Mouse (Mus musculus) forebrain, embryonic 13.5 days (tissue): Measurements from ENCODE around the gene Olfr1106. TPM values are rescaled to one million over a fixed set of nuclear protein-coding genes. Genes with fewer than 3 reads are reported as not detected.

Experiments used
- ATAC-seq: fragments of 200-750 bp; cut with Nextera tagmentation; 2 replicates; pipeline ENCODE4 v1.8.0; 2017
- H3K27ac ChIP-seq: fragments of 300-500 bp; sonication (generic); 2 replicates; pipeline ENCODE4 v1.5.1; 2015; ENCODE audit warnings: inconsistent platforms, mild to moderate bottlenecking, moderate library complexity
- H3K27me3 ChIP-seq: fragments of 300-500 bp; sonication (generic); 2 replicates; pipeline ENCODE4 v1.6.1; 2015; ENCODE audit warnings: mild to moderate bottlenecking, inconsistent platforms
- H3K36me3 ChIP-seq: fragments of 300-500 bp; sonication (generic); 2 replicates; pipeline ENCODE4 v1.6.1; 2015; ENCODE audit warnings: mild to moderate bottlenecking, inconsistent platforms; ENCODE audit not compliant: poor library complexity, severe bottlenecking
- H3K4me1 ChIP-seq: fragments of 300-500 bp; sonication (generic); 2 replicates; pipeline ENCODE4 v1.6.1; 2015; ENCODE audit warnings: inconsistent platforms
- H3K4me2 ChIP-seq: fragments of 300-500 bp; sonication (generic); 2 replicates; pipeline ENCODE4 v1.6.1; 2015; ENCODE audit warnings: inconsistent platforms, mild to moderate bottlenecking, moderate library complexity
- H3K4me3 ChIP-seq: fragments of 300-500 bp; sonication (generic); 2 replicates; pipeline ENCODE4 v1.5.1; 2015; ENCODE audit warnings: mild to moderate bottlenecking, inconsistent platforms
- H3K9ac ChIP-seq: fragments of 300-500 bp; sonication (generic); 2 replicates; pipeline ENCODE4 v1.6.1; 2015; ENCODE audit warnings: mild to moderate bottlenecking, inconsistent platforms
- H3K9me3 ChIP-seq: fragments of 300-500 bp; sonication (generic); replicated peaks from 2 replicates; pipeline ENCODE4 v1.6.1; 2016; ENCODE audit warnings: inconsistent platforms
- WGBS: fragments of 180-500 bp; shearing (Covaris S2); methylation state at CpG from one replicate; pipeline ENCODE4 v1.1.7; 2015; 5-methylcytosine and 5-hydroxymethylcytosine counted together
- polyA plus RNA-seq: library from polyadenylated mRNA; unstranded; fragments of >200 nt; fragmentation: Nextera tagmentation; extraction: Ambion mirVana; gene quantifications from 2 replicates; pipeline ENCODE4 v1.2.1, GENCODE M21; 2015

Olfr1106 gene
- not detected in 2 replicates for polyA plus RNA-seq

DNA sequence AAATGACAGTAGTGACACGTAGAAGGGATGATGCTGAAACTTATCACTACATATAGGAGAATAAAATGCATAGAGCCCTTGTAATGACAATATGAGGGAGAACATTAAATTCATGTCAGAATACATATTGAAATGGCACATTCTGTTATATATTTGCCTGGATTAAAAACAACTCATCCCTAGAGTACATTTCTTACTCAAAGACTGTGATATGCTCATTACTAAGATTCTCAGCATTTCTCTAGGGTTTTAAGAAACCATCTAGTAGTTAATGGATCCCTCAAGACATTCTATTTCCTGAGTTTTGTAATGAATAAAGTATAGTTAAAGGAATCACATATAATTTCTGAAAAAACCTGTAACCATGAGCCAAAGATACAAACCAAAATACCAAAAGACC lies at the start of gene Olfr1106:
Gene Olfr1106, minus strand, starts transcription at position 101 of the 400 bp plus-strand sequence.
- Histone ChIP-seq H3K27ac (no peak within 1 kb of the TSS), H3K36me3 (no peaks in the 10 kb centered on the region), H3K9ac (no peak within 1 kb of the TSS), H3K4me2 (no peak within 1 kb of the TSS), H3K27me3 (no peaks in the 10 kb centered on the region), H3K4me1 (no peaks in the 10 kb centered on the region), H3K4me3 (no peak within 1 kb of the TSS), H3K9me3 (no peaks in the 10 kb centered on the region)
- ATAC-seq, result no peak
- WGBS, result 76% methylated on average over 1 of the region's 1 CpGs

DNA sequence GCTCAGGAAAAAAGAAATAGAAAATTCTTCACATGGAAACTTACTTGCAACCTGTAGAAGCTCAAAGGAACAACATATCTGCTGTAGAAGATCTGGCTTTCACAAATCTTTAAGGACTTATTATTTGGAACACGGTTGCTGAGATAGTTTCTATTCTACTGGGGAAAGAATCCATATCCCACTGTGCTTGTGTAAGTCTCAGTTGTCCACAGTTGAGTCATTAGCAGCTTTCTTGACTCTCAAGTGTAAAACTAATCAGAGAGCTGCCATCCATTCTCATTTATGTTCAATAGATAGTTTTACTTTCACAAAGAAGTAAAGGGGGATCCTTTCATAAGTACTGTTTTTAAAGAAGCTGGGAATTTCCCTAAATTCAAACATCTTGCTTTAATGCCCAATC lies 43.8 kb upstream of the Olfr1106 start, which contains the start of gene Olfr1109:
Gene Olfr1109, minus strand, starts transcription at position 101 of the 400 bp plus-strand sequence.
- no peak within 1 kb of the TSS for H3K4me2 ChIP-seq
- no peak for ATAC-seq
- H3K36me3 ChIP-seq, result no peaks in the 10 kb centered on the region
- no peak within 1 kb of the TSS for H3K27ac ChIP-seq
- no peaks in the 10 kb centered on the region for H3K9me3 ChIP-seq
- no peaks in the 10 kb centered on the region for H3K27me3 ChIP-seq
- WGBS, result 18% methylated on average over 1 of the region's 1 CpGs
- H3K4me3 ChIP-seq, result no peak within 1 kb of the TSS
- H3K4me1 ChIP-seq, result no peaks in the 10 kb centered on the region
- no peak within 1 kb of the TSS for H3K9ac ChIP-seq

DNA sequence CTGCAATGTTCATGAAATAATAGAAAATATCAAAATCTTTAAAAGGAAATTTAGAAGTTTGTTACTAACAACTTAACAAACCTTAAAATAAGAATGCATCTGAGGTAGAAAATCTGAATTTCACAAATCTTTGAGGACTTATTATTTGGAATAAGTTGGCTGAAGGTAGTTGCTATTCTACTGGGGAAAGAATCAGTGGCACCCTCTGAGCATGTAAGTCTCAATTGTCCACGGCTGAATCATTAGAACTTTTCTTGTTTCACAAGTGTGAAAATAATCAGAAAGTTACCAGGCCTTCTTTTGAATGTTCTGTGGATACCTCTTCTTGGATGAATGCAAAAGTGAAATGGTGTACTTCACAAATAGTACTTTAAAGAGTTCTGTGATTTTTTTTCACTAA lies 23.6 kb upstream of the Olfr1106 start, which contains the start of gene Olfr1107:
Gene Olfr1107, minus strand, starts transcription at position 101 of the 400 bp plus-strand sequence.
- Histone ChIP-seq H3K4me3 (no peak within 1 kb of the TSS), H3K36me3 (no peaks in the 10 kb centered on the region), H3K9ac (no peak within 1 kb of the TSS), H3K4me2 (no peak within 1 kb of the TSS), H3K9me3 (no peaks in the 10 kb centered on the region), H3K27me3 (no peaks in the 10 kb centered on the region), H3K4me1 (no peaks in the 10 kb centered on the region), H3K27ac (no peak within 1 kb of the TSS)
- WGBS, result 79% methylated on average over 1 of the region's 1 CpGs
- ATAC-seq, result no peak

DNA sequence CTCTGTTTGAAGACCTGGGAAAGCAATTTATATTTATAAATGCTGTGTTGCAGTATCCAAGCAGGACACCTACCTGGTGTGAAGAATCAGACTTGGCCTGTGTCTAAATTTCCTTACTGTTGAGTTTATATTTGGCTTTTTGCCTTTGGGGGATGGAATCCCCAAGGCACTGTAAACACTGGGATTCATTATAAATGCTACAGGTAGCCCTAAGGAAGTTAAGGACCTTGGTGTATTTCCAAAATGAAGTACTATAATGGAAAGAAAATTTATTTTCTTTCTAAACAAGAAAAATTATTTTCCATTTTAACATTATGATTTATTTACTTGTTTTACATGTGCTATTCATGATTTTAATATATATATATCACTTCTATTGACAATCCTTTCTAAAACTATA lies 15.6 kb downstream of the Olfr1106 start, which contains the start of gene Olfr1105:
Gene Olfr1105, minus strand, starts transcription at position 101 of the 400 bp plus-strand sequence.
- Histone ChIP-seq H3K36me3 (no peaks in the 10 kb centered on the region), H3K4me1 (no peaks in the 10 kb centered on the region), H3K4me2 (no peak within 1 kb of the TSS), H3K9me3 (no peaks in the 10 kb centered on the region), H3K9ac (no peak within 1 kb of the TSS), H3K4me3 (no peak within 1 kb of the TSS), H3K27ac (no peak within 1 kb of the TSS), H3K27me3 (no peaks in the 10 kb centered on the region)
- no peak for ATAC-seq

DNA sequence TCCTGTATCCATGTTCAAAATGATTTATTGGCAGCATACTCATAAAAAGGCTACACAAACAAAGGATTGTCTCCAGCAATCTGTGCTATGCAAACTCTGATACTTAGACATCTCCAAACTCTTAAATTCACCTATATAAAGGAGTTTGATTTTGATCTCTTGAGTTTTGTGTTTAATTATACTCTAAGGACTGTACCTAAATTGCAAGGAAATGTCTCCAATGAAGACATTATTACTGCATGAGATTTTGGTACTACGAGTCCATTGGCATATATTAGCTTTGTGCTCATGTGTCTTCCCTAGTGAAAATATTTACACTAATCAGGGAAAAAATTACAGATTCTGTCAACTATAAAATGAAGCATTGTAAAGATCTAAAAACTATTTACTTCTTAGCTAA lies 25.1 kb downstream of the Olfr1106 start, which contains the start of gene Olfr1104:
Gene Olfr1104, minus strand, starts transcription at position 101 of the 400 bp plus-strand sequence.
- ATAC-seq, result no peak
- Histone ChIP-seq H3K4me3 (no peak within 1 kb of the TSS), H3K9me3 (no peaks in the 10 kb centered on the region), H3K36me3 (no peaks in the 10 kb centered on the region), H3K9ac (no peak within 1 kb of the TSS), H3K4me1 (no peaks in the 10 kb centered on the region), H3K4me2 (no peak within 1 kb of the TSS), H3K27ac (no peak within 1 kb of the TSS), H3K27me3 (no peaks in the 10 kb centered on the region)
- 81% methylated on average over 1 of the region's 1 CpGs for WGBS

DNA sequence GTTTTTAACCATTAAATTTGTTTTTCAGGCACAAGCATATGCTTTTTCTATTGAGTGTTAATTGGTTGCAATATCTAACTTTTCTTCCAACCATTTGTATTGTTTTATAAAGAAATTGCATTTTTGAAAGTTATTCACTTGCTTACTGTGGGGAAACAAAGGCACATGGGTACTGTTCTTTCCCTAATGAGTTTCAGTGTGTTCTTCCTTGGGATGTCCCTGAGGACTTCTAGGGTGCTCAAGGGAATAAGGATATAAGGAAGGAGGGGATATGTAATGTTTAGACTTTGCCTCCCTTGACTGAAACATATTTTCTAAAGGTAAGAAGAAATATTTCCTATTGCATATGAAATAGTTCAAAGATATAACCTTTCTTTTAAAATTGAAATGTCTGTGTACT lies 54.0 kb downstream of the Olfr1106 start, which contains the start of gene Olfr1102:
Gene Olfr1102, plus strand, starts transcription at position 301 of the 400 bp plus-strand sequence.
- ATAC-seq, result no peak
- no peak within 1 kb of the TSS for H3K27ac ChIP-seq
- no peak within 1 kb of the TSS for H3K4me3 ChIP-seq
- H3K27me3 ChIP-seq, result no peaks in the 10 kb centered on the region
- no peak within 1 kb of the TSS for H3K9ac ChIP-seq
- H3K9me3 ChIP-seq, result no peaks in the 10 kb centered on the region
- H3K4me1 ChIP-seq, result no peaks in the 10 kb centered on the region
- no peak within 1 kb of the TSS for H3K4me2 ChIP-seq
- no peaks in the 10 kb centered on the region for H3K36me3 ChIP-seq

Other genes with a start within 250 kb of the Olfr1106 start
- gene Olfr141, start 242.3 kb downstream of the Olfr1106 start, polyA plus RNA-seq, result not detected in 2 replicates
- not detected in 2 replicates for gene Olfr1094, start 227.6 kb downstream of the Olfr1106 start, polyA plus RNA-seq
- gene Olfr1095, start 200.6 kb downstream of the Olfr1106 start, polyA plus RNA-seq, result not detected in 2 replicates
- not detected in 2 replicates for gene Gm13723, start 177.5 kb downstream of the Olfr1106 start, polyA plus RNA-seq
- not detected in 2 replicates for gene Olfr1097, start 160.1 kb downstream of the Olfr1106 start, polyA plus RNA-seq
- gene Olfr1098, start 127.7 kb downstream of the Olfr1106 start, polyA plus RNA-seq, result not detected in 2 replicates
- not detected in 2 replicates for gene Olfr1099, start 91.6 kb downstream of the Olfr1106 start, polyA plus RNA-seq
- gene Olfr1100, start 72.3 kb downstream of the Olfr1106 start, polyA plus RNA-seq, result not detected in 2 replicates
- not detected in 2 replicates for gene Olfr1101, start 61.1 kb downstream of the Olfr1106 start, polyA plus RNA-seq
- gene Olfr1102, start 53.9 kb downstream of the Olfr1106 start, polyA plus RNA-seq, result not detected in 2 replicates
- gene Olfr1104, start 25.2 kb downstream of the Olfr1106 start, polyA plus RNA-seq, result not detected in 2 replicates
- gene Olfr1105, start 15.7 kb downstream of the Olfr1106 start, polyA plus RNA-seq, result not detected in 2 replicates
- gene Olfr1107, start 23.5 kb upstream of the Olfr1106 start, polyA plus RNA-seq, result not detected in 2 replicates
- not detected in 2 replicates for gene Olfr1109, start 43.7 kb upstream of the Olfr1106 start, polyA plus RNA-seq
- gene Olfr259, start 62.3 kb upstream of the Olfr1106 start, polyA plus RNA-seq, result not detected in 2 replicates
- gene Olfr1110, start 88.0 kb upstream of the Olfr1106 start, polyA plus RNA-seq, result not detected in 2 replicates
- gene Olfr1111, start 100.4 kb upstream of the Olfr1106 start, polyA plus RNA-seq, result not detected in 2 replicates
- gene Olfr1112, start 135.5 kb upstream of the Olfr1106 start, polyA plus RNA-seq, result not detected in 2 replicates
- gene Olfr1113, start 156.7 kb upstream of the Olfr1106 start, polyA plus RNA-seq, result not detected in 2 replicates
- gene Olfr1115, start 195.7 kb upstream of the Olfr1106 start, polyA plus RNA-seq, result not detected in 2 replicates
- gene Olfr1116, start 215.3 kb upstream of the Olfr1106 start, polyA plus RNA-seq, result not detected in 2 replicates